Mouse (Mus musculus): ENCODE data around the gene Rap1a. TPM values are rescaled to one million over a fixed set of nuclear protein-coding genes. Genes with fewer than 3 reads are reported as not detected.

Gene Rap1a
- polyA plus RNA-seq, 1 experiment from 2014 or later: 84.3 TPM

GRCm38 (mm10) chr3:105798770-105799169 is 2.4 kb downstream of the Rap1a start:
- H3K4me2 ChIP-seq (ENCODE audit: low read depth, low read length, severe bottlenecking): no peak overlapping the region
- no peak overlapping the region for H3K9ac ChIP-seq (ENCODE audit: low read length)
- no peaks in the 10 kb centered on the region for H3K27me3 ChIP-seq (ENCODE audit: control insufficient read depth, insufficient read depth, low read length)
- H3K4me1 ChIP-seq (replicated peaks; ENCODE audit: control insufficient read depth, insufficient read depth, low read length): peaks cover 2% of the 10 kb centered on the region; the same call in 1 of the 2 replicates
- H3K4me3 ChIP-seq (ENCODE audit: low read depth, low read length): no peak overlapping the region
- ATAC-seq (replicated peaks; ENCODE audit: low FRiP score) (no peak), DNase-seq (ENCODE audit: low spot score) (no peak)
- no peaks in the 10 kb centered on the region for H3K36me3 ChIP-seq (ENCODE audit: control insufficient read depth, insufficient read depth, low read length)
- no peak overlapping the region for H3K27ac ChIP-seq (ENCODE audit: low read depth, low read length)
- WGBS: 82% methylated on average over 2 of the region's 2 CpGs
- H3K9me3 ChIP-seq (ENCODE audit: control insufficient read depth, low read length): no peaks in the 10 kb centered on the region

DNA sequence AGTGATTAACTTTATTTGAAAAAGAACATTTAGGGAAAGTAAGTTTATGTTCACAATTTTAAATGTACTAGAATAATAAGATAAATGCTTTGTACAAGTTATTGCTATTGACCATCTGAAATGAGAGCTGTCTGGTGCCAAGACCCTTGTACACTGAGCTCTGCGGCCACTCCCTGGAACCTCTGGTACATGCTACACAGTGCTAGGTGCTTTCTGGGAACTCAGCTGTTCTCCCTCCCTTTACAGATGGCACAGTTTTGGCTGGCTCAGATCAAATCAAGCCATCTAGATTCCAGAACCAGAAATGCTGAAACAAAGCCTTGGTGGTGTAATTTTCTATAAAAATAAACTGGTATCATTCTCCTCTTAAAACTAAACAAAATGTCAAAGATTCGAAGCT is 3.7 kb downstream of the Rap1a start:
- H3K4me1 ChIP-seq (replicated peaks; ENCODE audit: control insufficient read depth, insufficient read depth, low read length): peaks cover 2% of the 10 kb centered on the region; the same call in 1 of the 2 replicates
- no peak overlapping the region for H3K4me2 ChIP-seq (ENCODE audit: low read depth, low read length, severe bottlenecking)
- DNase-seq (ENCODE audit: low spot score): no peak
- no peaks in the 10 kb centered on the region for H3K27me3 ChIP-seq (ENCODE audit: control insufficient read depth, insufficient read depth, low read length)
- H3K9me3 ChIP-seq (ENCODE audit: control insufficient read depth, low read length): no peaks in the 10 kb centered on the region
- no peak for ATAC-seq (replicated peaks; ENCODE audit: low FRiP score)
- no peak overlapping the region for H3K9ac ChIP-seq (ENCODE audit: low read length)
- no peak overlapping the region for H3K27ac ChIP-seq (ENCODE audit: low read depth, low read length)
- 92% methylated on average over 2 of the region's 2 CpGs for WGBS
- no peaks in the 10 kb centered on the region for H3K36me3 ChIP-seq (ENCODE audit: control insufficient read depth, insufficient read depth, low read length)
- no peak overlapping the region for H3K4me3 ChIP-seq (ENCODE audit: low read depth, low read length)

DNA sequence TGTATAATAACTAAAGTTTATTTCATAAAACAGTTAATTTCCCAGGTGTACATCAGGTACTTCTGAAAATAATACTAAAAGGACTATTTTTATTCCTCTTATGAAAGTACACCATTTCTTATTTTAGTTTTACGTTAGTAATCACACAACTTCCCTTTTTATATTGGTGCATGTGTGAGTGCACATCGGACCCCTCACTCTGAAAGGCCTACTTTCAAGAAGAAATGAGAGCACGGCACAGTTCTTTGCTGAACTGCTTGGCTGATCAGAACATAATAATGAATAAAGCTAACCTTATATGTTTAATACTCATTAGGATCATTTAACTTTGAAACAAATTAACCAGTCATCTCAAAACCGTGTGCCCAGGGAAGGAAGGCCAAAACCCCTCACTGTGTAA is 4.4 kb downstream of the Rap1a start:
- Histone ChIP-seq H3K4me3 (ENCODE audit: low read depth, low read length) (no peak overlapping the region), H3K4me1 (replicated peaks; ENCODE audit: control insufficient read depth, insufficient read depth, low read length) (peaks cover 2% of the 10 kb centered on the region; the same call in 1 of the 2 replicates), H3K9me3 (ENCODE audit: control insufficient read depth, low read length) (no peaks in the 10 kb centered on the region), H3K4me2 (ENCODE audit: low read depth, low read length, severe bottlenecking) (no peak overlapping the region), H3K9ac (ENCODE audit: low read length) (no peak overlapping the region), H3K36me3 (ENCODE audit: control insufficient read depth, insufficient read depth, low read length) (no peaks in the 10 kb centered on the region), H3K27me3 (ENCODE audit: control insufficient read depth, insufficient read depth, low read length) (no peaks in the 10 kb centered on the region), H3K27ac (ENCODE audit: low read depth, low read length) (no peak overlapping the region)
- 80% methylated on average over 4 of the region's 4 CpGs for whole genome bisulfite sequencing
- ATAC-seq (replicated peaks; ENCODE audit: low FRiP score) (no peak), DNase-seq (ENCODE audit: low spot score) (no peak)

DNA sequence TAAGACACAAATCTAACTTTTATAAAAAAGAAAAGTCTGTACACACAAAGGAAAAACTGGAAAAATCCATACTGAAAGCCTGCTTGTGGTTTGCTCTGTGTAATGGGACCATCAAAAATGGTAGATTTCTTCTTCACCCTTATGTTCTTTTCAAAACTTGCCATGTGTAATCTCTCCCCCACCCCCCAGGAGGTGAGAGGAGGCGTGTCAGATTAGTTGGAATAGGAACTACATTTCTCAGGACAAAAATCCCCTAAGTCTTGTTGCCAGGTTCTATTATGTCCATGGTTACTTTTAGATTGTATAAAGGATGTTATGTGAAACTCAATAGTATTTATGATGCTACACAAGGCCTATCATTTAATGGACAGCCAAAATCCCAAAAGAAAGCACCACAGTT is 6.8 kb downstream of the Rap1a start:
- Histone ChIP-seq H3K9ac (ENCODE audit: low read length) (no peak overlapping the region), H3K4me1 (replicated peaks; ENCODE audit: control insufficient read depth, insufficient read depth, low read length) (no peaks in the 10 kb centered on the region; the same call in 1 of the 2 replicates), H3K36me3 (ENCODE audit: control insufficient read depth, insufficient read depth, low read length) (no peaks in the 10 kb centered on the region), H3K27ac (ENCODE audit: low read depth, low read length) (no peak overlapping the region), H3K4me2 (ENCODE audit: low read depth, low read length, severe bottlenecking) (no peak overlapping the region), H3K9me3 (ENCODE audit: control insufficient read depth, low read length) (no peaks in the 10 kb centered on the region), H3K4me3 (ENCODE audit: low read depth, low read length) (no peak overlapping the region), H3K27me3 (ENCODE audit: control insufficient read depth, insufficient read depth, low read length) (no peaks in the 10 kb centered on the region)
- DNase-seq (ENCODE audit: low spot score): no peak
- no peak for ATAC-seq (replicated peaks; ENCODE audit: low FRiP score)
- 72% methylated on average over 1 of the region's 1 CpGs for WGBS

GRCm38 (mm10) chr3:105792309-105792708 is 8.8 kb downstream of the Rap1a start:
- H3K4me1 ChIP-seq (replicated peaks; ENCODE audit: control insufficient read depth, insufficient read depth, low read length): no peaks in the 10 kb centered on the region
- 91% methylated on average over 7 of the region's 7 CpGs for WGBS

DNA sequence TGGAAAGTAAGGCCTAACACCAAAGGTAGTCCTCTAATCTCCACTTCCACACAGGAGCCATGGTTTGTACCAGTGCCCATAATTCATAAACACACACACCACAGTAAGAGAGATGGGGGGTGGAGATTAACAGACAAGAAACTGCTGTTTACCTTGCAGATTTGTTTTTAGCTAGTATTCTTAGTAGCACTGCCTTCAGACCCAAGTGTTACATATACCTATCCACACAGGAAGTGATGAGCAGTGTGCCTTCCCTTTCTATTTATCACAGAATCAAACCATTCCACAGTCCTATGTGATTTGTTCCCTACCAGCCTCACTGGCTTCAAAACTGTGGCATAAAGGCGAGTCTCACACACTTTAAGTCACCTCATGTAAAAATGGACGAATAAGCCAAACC is 10.0 kb downstream of the Rap1a start:
- Histone ChIP-seq H3K4me2 (ENCODE audit: low read depth, low read length, severe bottlenecking) (no peak overlapping the region), H3K27me3 (ENCODE audit: control insufficient read depth, insufficient read depth, low read length) (no peaks in the 10 kb centered on the region), H3K27ac (ENCODE audit: low read depth, low read length) (no peak overlapping the region), H3K9ac (ENCODE audit: low read length) (no peak overlapping the region), H3K4me1 (replicated peaks; ENCODE audit: control insufficient read depth, insufficient read depth, low read length) (no peaks in the 10 kb centered on the region), H3K4me3 (ENCODE audit: low read depth, low read length) (no peak overlapping the region), H3K36me3 (ENCODE audit: control insufficient read depth, insufficient read depth, low read length) (no peaks in the 10 kb centered on the region), H3K9me3 (ENCODE audit: control insufficient read depth, low read length) (no peaks in the 10 kb centered on the region)
- WGBS: 92% methylated on average over 2 of the region's 2 CpGs
- ATAC-seq (replicated peaks; ENCODE audit: low FRiP score) (no peak), DNase-seq (ENCODE audit: low spot score) (no peak)

More at GRCm38 (mm10) chr3:105792309-105792708, 8.8 kb downstream of the Rap1a start:
- no peak for ATAC-seq (replicated peaks; ENCODE audit: low FRiP score)
- no peak for DNase-seq (ENCODE audit: low spot score)
- Histone ChIP-seq H3K9me3 (ENCODE audit: control insufficient read depth, low read length) (no peaks in the 10 kb centered on the region), H3K9ac (ENCODE audit: low read length) (no peak overlapping the region), H3K27me3 (ENCODE audit: control insufficient read depth, insufficient read depth, low read length) (no peaks in the 10 kb centered on the region), H3K36me3 (ENCODE audit: control insufficient read depth, insufficient read depth, low read length) (no peaks in the 10 kb centered on the region), H3K27ac (ENCODE audit: low read depth, low read length) (no peak overlapping the region), H3K4me2 (ENCODE audit: low read depth, low read length, severe bottlenecking) (no peak overlapping the region), H3K4me3 (ENCODE audit: low read depth, low read length) (no peak overlapping the region)

- no peaks in the 10 kb centered on the region for H3K36me3 ChIP-seq (ENCODE audit: control insufficient read depth, insufficient read depth, low read length)
- ATAC-seq (replicated peaks; ENCODE audit: low FRiP score): no peak
- 92% methylated on average over 1 of the region's 1 CpGs for WGBS
Measured at GRCm38 (mm10) chr3:105790338-105790737, 10.8 kb downstream of the Rap1a start.

DNA sequence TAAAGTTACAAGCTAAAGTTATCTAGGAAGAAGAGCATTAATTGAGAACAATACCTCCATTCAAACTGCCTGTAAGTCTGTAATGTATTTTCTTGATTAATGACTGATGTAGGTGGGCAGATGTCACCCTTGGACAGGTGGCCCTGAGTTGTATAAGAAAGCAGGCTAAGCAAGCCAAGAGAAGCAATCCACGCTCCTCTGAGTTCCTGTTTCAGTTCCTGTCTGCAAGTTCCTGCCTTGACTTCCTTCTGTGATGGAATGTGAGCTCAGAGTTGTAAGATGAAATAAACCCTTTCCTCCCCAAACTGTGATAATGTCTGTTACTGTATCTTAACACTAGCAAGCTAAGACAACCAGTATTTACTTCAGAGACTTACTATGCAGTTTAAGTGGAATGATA is 11.4 kb downstream of the Rap1a start:
- DNase-seq (ENCODE audit: low spot score) (no peak), ATAC-seq (replicated peaks; ENCODE audit: low FRiP score) (no peak)
- no peak overlapping the region for H3K27ac ChIP-seq (ENCODE audit: low read depth, low read length)
- H3K4me2 ChIP-seq (ENCODE audit: low read depth, low read length, severe bottlenecking): no peak overlapping the region
- no peaks in the 10 kb centered on the region for H3K9me3 ChIP-seq (ENCODE audit: control insufficient read depth, low read length)
- H3K27me3 ChIP-seq (ENCODE audit: control insufficient read depth, insufficient read depth, low read length): no peaks in the 10 kb centered on the region
- H3K4me3 ChIP-seq (ENCODE audit: low read depth, low read length): no peak overlapping the region
- WGBS: 95% methylated on average over 1 of the region's 1 CpGs
- no peak overlapping the region for H3K9ac ChIP-seq (ENCODE audit: low read length)
- no peaks in the 10 kb centered on the region for H3K36me3 ChIP-seq (ENCODE audit: control insufficient read depth, insufficient read depth, low read length)
- H3K4me1 ChIP-seq (replicated peaks; ENCODE audit: control insufficient read depth, insufficient read depth, low read length): no peaks in the 10 kb centered on the region

More at GRCm38 (mm10) chr3:105790338-105790737, 10.8 kb downstream of the Rap1a start:
- Histone ChIP-seq H3K27ac (ENCODE audit: low read depth, low read length) (no peak overlapping the region), H3K4me1 (replicated peaks; ENCODE audit: control insufficient read depth, insufficient read depth, low read length) (no peaks in the 10 kb centered on the region), H3K9ac (ENCODE audit: low read length) (no peak overlapping the region), H3K9me3 (ENCODE audit: control insufficient read depth, low read length) (no peaks in the 10 kb centered on the region), H3K4me2 (ENCODE audit: low read depth, low read length, severe bottlenecking) (no peak overlapping the region), H3K27me3 (ENCODE audit: control insufficient read depth, insufficient read depth, low read length) (no peaks in the 10 kb centered on the region), H3K4me3 (ENCODE audit: low read depth, low read length) (no peak overlapping the region)
- no peak for DNase-seq (ENCODE audit: low spot score)

GRCm38 (mm10) chr3:105787328-105787727 is 13.8 kb downstream of the Rap1a start:
- no peak overlapping the region for H3K9ac ChIP-seq (ENCODE audit: low read length)
- no peak overlapping the region for H3K27ac ChIP-seq (ENCODE audit: low read depth, low read length)
- H3K4me1 ChIP-seq (replicated peaks; ENCODE audit: control insufficient read depth, insufficient read depth, low read length): 0 out of 2 replicates have a peak, but pooled peaks cover 2% of the 10 kb centered on the region
- H3K9me3 ChIP-seq (ENCODE audit: control insufficient read depth, low read length): no peaks in the 10 kb centered on the region
- WGBS: 95% methylated on average over 3 of the region's 3 CpGs
- no peak for DNase-seq (ENCODE audit: low spot score)
- ATAC-seq (replicated peaks; ENCODE audit: low FRiP score): no peak
- H3K4me3 ChIP-seq (ENCODE audit: low read depth, low read length): no peak overlapping the region
- no peak overlapping the region for H3K4me2 ChIP-seq (ENCODE audit: low read depth, low read length, severe bottlenecking)
- no peaks in the 10 kb centered on the region for H3K27me3 ChIP-seq (ENCODE audit: control insufficient read depth, insufficient read depth, low read length)
- H3K36me3 ChIP-seq (ENCODE audit: control insufficient read depth, insufficient read depth, low read length): no peaks in the 10 kb centered on the region

Data from forebrain, embryonic 11.5 days (tissue).